Mouse (Mus musculus) left cerebral cortex, adult 9 months (tissue): ENCODE results near the gene Gm9008.
"Not testable (repeated sequence)": the region's sequence is repeated elsewhere in the genome, so short reads cannot be mapped to it uniquely, and the experiment has no call there.

Experiments
- DNase-seq, 2 experiments: peaks; one replicate each; pipeline ENCODE4 v3.0.0; 2022; ENCODE audit warnings: low spot score in 2 of 2

The Gm9008 gene

DNA sequence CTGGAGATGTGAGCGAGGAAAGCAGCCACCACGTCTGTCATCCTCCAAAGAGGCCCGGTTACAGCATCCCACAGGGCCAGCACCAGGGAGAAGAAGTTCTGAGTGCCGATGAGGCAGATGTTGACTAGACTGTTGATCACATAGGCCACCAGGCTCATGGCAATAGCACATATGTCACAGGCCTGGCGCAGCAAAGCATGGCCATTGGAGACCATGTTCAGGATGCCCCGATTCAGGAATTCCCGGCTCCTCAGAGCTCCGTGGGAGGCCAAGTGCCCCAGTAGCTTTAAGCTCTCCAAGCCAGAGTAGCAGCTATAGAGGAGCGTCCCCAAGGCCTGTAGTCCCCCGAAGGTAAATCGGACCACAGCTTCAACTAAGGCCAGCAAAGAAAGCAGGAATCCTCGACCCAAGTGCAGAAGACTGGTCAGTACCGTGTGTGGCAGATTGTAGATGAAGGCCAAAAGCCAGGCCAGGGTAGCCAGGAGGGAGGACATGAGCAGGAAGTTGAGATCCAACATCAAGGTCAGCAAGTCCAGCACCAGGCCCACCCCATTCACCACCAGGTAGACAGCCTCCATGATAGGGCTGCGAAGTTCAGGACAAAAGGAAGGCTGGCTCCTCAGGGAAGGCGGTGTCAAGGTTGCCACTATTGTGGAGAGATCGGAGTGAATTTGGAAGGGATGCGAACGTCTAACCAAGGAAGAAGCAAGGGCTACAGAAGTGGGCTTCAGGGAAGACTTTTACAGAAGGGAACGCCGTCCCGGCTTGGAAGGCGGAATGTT, at the start of gene Gm9008:
TSS of gene Gm9008 (minus strand) at position 731 of the 782 bp plus-strand sequence.
- not testable (repeated sequence) for DNase-seq

DNA sequence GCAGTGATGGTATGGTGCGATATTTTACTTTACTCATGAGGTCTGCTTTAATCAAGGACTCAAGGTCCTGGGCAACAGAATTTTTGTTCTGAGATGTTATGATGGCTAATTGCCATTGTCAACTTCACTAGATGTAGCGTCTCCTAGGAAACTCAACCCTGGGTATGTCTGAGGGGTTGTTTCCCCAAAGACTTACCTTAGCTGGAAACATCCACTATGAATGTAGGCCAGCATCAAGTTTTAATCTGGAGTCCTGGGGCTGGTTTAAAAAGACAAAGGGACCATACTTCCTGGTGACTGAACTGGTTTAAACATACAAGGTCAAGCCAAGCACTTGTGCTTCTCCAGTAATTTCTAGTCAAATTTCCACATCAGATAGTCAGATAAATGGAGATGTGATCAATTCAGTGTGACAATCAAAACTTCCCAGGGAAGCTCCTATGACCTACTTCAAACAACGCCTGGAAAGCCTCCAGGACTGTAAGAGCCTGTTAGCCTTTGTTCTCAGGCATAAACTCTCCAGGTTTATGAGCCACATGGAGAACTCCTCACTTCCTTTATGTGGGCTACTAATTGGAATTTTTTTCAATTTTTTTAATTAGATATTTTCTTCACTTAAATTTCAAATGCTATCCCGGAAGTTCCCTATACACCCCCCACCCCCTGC, 24.5 kb upstream of the Gm9008 start:
- DNase-seq = no peak

DNA sequence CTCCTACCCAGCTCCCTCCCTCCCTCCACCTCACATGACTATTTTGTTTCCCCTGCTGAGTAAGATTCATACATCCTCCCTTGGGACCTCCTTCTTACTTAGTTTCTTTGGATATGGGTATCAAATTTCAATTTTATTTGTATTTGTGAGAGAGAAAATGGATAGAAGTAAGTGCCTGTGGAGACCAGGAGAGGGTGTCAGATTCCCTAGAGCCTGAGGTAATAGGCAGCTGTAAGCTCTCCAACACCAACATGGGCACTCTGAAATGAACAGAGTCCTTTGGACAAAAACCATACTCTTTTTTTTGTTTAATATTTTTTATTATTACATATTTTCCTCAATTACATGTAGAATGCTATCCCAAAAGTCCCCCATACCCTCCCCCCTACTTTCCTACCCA, 12.6 kb upstream of the Gm9008 start:
- DNase-seq = no peak

DNA sequence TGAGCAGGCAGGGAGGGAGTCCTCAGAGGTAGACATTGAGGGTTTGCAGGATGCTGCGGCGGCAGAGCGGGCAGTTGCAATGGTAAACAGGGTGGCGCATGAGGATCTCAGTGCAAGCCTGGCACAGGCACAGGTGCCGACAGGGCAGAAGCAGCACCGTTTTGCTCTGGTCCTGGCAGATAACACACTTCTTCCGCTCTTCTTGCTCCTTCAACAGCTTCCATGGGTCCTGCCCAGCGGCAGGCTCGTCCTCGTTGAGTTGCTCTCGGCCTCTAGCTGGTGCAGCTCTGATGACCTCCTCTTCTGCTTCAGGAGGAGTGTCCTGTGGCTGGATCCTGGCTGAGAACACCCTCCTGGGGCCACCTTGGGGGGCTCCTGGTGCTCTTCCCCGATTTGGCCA, 1.2 kb downstream of the Gm9008 start:
- DNase-seq = not testable (repeated sequence)

DNA sequence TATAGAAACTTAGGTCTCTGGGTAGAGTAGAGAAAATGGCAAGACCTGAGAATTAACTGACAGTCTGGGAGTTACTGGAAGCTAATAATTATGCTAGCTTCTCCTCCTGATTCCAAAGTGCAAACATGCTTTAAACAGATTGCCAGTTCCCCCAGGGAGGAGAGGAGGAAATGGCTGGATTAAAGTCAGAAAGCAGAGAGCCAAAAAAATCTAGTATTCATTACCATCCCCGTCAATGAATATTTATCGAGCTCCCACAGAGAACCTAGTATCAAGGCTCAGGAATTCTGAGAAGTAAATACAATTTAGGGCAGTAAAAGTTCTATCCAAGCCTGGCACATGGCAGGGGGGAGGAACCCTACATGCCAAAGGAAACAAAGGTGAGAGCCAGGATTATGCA, 29.4 kb downstream of the Gm9008 start:
- no peak for DNase-seq
